Mouse (Mus musculus): ENCODE measurements around the gene Hipk4. TPM values are rescaled to one million over a fixed set of nuclear protein-coding genes. Genes with fewer than 3 reads are reported as not detected.
A peak's percentile ranks its signal among the peaks of the same experiment; 100 is the strongest.

Gene Hipk4
- polyA plus RNA-seq, 1 experiment, result 0.28 TPM

GRCm38 (mm10) chr7:27487740-27488268 lies 35.3 kb upstream of the Hipk4 start:
- 9% methylated on average over 13 of the region's 13 CpGs for WGBS
- peak overlapping the region; percentile 78 for H3K4me3 ChIP-seq (ENCODE audit: extremely low read depth, insufficient read depth, insufficient read length)
- TF ChIP-seq CTCF (IDR thresholded peaks at IDR 0.05; ENCODE audit: extremely low read depth, insufficient read depth, insufficient read length, insufficient replicate concordance) (no peak), POLR2A (IDR thresholded peaks at IDR 0.05; ENCODE audit: low read depth, low read length) (no peak)
- DNase-seq (ENCODE audit: low read depth in 1 of 2, low spot score in 2 of 2), result peak in 1 of 2 experiments; percentile 18
- no peaks in the 10 kb centered on the region for H3K27me3 ChIP-seq (ENCODE audit: control insufficient read depth, insufficient read depth, low read length)
- peaks cover 7% of the 10 kb centered on the region for H3K36me3 ChIP-seq (ENCODE audit: control insufficient read depth, insufficient read depth, low read length)
- H3K27ac ChIP-seq (ENCODE audit: insufficient read depth, low read length), result peak overlapping the region; percentile 93
- peaks cover 9% of the 10 kb centered on the region for H3K4me1 ChIP-seq (ENCODE audit: control insufficient read depth, insufficient read depth, insufficient read length)

GRCm38 (mm10) chr7:27489270-27489869 lies 33.7 kb upstream of the Hipk4 start:
- peaks cover 9% of the 10 kb centered on the region for H3K4me1 ChIP-seq (ENCODE audit: control insufficient read depth, insufficient read depth, insufficient read length)
- H3K36me3 ChIP-seq (ENCODE audit: control insufficient read depth, insufficient read depth, low read length), result peaks cover 7% of the 10 kb centered on the region
- peak in 1 of 2 experiments; percentile 19 for DNase-seq (ENCODE audit: low read depth in 1 of 2, low spot score in 2 of 2)
- 0 out of 2 replicates have a peak overlapping the region, but pooled peaks have one; percentile 24 for H3K27ac ChIP-seq (ENCODE audit: insufficient read depth, low read length)
- H3K4me3 ChIP-seq (ENCODE audit: extremely low read depth, insufficient read depth, insufficient read length), result no peak overlapping the region
- H3K27me3 ChIP-seq (ENCODE audit: control insufficient read depth, insufficient read depth, low read length), result no peaks in the 10 kb centered on the region
- TF ChIP-seq POLR2A (IDR thresholded peaks at IDR 0.05; ENCODE audit: low read depth, low read length) (no peak), CTCF (IDR thresholded peaks at IDR 0.05; ENCODE audit: extremely low read depth, insufficient read depth, insufficient read length, insufficient replicate concordance) (no peak)
- WGBS, result 95% methylated on average over 25 of the region's 25 CpGs

GRCm38 (mm10) chr7:27490227-27490542 lies 32.9 kb upstream of the Hipk4 start:
- DNase-seq (ENCODE audit: low read depth in 1 of 2, low spot score in 2 of 2), result no peak
- peak overlapping the region; percentile 65 for H3K4me3 ChIP-seq (ENCODE audit: extremely low read depth, insufficient read depth, insufficient read length)
- TF ChIP-seq POLR2A (IDR thresholded peaks at IDR 0.05; ENCODE audit: low read depth, low read length) (no peak), CTCF (IDR thresholded peaks at IDR 0.05; ENCODE audit: extremely low read depth, insufficient read depth, insufficient read length, insufficient replicate concordance) (no peak)
- H3K27me3 ChIP-seq (ENCODE audit: control insufficient read depth, insufficient read depth, low read length), result no peaks in the 10 kb centered on the region
- H3K36me3 ChIP-seq (ENCODE audit: control insufficient read depth, insufficient read depth, low read length), result peaks cover 7% of the 10 kb centered on the region
- H3K4me1 ChIP-seq (ENCODE audit: control insufficient read depth, insufficient read depth, insufficient read length), result peaks cover 9% of the 10 kb centered on the region
- WGBS, result 36% methylated on average over 4 of the region's 4 CpGs
- H3K27ac ChIP-seq (ENCODE audit: insufficient read depth, low read length), result peak overlapping the region; percentile 91

- TF ChIP-seq POLR2A (IDR thresholded peaks at IDR 0.05; ENCODE audit: low read depth, low read length), result no peak; the same call in 1 of the 2 replicates
- peak; percentile 67; the same call in 1 of the 2 replicates for TF ChIP-seq CTCF (IDR thresholded peaks at IDR 0.05; ENCODE audit: extremely low read depth, insufficient read depth, insufficient read length, insufficient replicate concordance)
- under 1% methylated on average over 30 of the region's 33 CpGs for WGBS
- H3K4me3 ChIP-seq (ENCODE audit: extremely low read depth, insufficient read depth, insufficient read length), result peak overlapping the region; percentile 65
- H3K36me3 ChIP-seq (ENCODE audit: control insufficient read depth, insufficient read depth, low read length), result peaks cover 7% of the 10 kb centered on the region
- H3K27ac ChIP-seq (ENCODE audit: insufficient read depth, low read length), result peak overlapping the region; percentile 91
- DNase-seq (ENCODE audit: low read depth in 1 of 2, low spot score in 2 of 2), result peak; percentile 72 to 86
- peaks cover 9% of the 10 kb centered on the region for H3K4me1 ChIP-seq (ENCODE audit: control insufficient read depth, insufficient read depth, insufficient read length)
- H3K27me3 ChIP-seq (ENCODE audit: control insufficient read depth, insufficient read depth, low read length), result no peaks in the 10 kb centered on the region
Measured at GRCm38 (mm10) chr7:27490543-27491329, 32.3 kb upstream of the Hipk4 start.

- Histone ChIP-seq H3K4me1 (ENCODE audit: control insufficient read depth, insufficient read depth, insufficient read length) (peaks cover 9% of the 10 kb centered on the region), H3K27me3 (ENCODE audit: control insufficient read depth, insufficient read depth, low read length) (no peaks in the 10 kb centered on the region), H3K36me3 (ENCODE audit: control insufficient read depth, insufficient read depth, low read length) (peaks cover 7% of the 10 kb centered on the region), H3K27ac (ENCODE audit: insufficient read depth, low read length) (no peak overlapping the region), H3K4me3 (ENCODE audit: extremely low read depth, insufficient read depth, insufficient read length) (no peak overlapping the region)
- TF ChIP-seq POLR2A (IDR thresholded peaks at IDR 0.05; ENCODE audit: low read depth, low read length) (no peak), CTCF (IDR thresholded peaks at IDR 0.05; ENCODE audit: extremely low read depth, insufficient read depth, insufficient read length, insufficient replicate concordance) (no peak)
- no peak for DNase-seq (ENCODE audit: low read depth in 1 of 2, low spot score in 2 of 2)
- WGBS, result 88% methylated on average over 7 of the region's 7 CpGs
Measured at GRCm38 (mm10) chr7:27491856-27492255, 31.2 kb upstream of the Hipk4 start.

- Histone ChIP-seq H3K27me3 (ENCODE audit: control insufficient read depth, insufficient read depth, low read length) (no peaks in the 10 kb centered on the region), H3K36me3 (ENCODE audit: control insufficient read depth, insufficient read depth, low read length) (peaks cover 7% of the 10 kb centered on the region), H3K4me3 (ENCODE audit: extremely low read depth, insufficient read depth, insufficient read length) (no peak overlapping the region), H3K27ac (ENCODE audit: insufficient read depth, low read length) (no peak overlapping the region), H3K4me1 (ENCODE audit: control insufficient read depth, insufficient read depth, insufficient read length) (peaks cover 7% of the 10 kb centered on the region)
- DNase-seq (ENCODE audit: low read depth in 1 of 2, low spot score in 2 of 2), result no peak
- TF ChIP-seq CTCF (IDR thresholded peaks at IDR 0.05; ENCODE audit: extremely low read depth, insufficient read depth, insufficient read length, insufficient replicate concordance), result no peak
- 49% methylated on average over 3 of the region's 3 CpGs for WGBS
Measured at GRCm38 (mm10) chr7:27493022-27493421, 30.0 kb upstream of the Hipk4 start.
